In the genomic region with DNA sequence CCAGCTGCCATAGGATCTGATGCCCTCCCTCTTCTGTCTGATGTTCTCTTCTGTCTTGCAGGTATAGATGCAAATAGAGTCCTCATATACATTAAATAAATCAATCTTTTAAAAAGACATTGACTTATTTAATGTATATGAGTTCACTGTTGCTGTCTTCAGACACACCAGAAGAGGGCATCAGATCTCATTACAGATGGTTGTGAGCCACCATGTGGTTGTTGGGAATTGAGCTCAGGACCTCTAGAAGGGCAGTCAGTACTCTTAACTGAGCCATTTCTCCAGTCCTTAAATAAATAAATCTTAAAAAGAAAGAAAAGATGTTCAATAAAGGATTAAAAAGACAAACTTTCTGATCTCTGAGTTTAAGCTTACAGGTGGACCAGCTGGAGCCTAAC, we compare ENCODE assay signal across 8 mouse cellular contexts. TPM values are rescaled to one million over a fixed set of nuclear protein-coding genes. Genes with fewer than 3 reads are reported as not detected.
DNase-seq lines count a peak whose midpoint lies in the region; ATAC-seq and TF ChIP-seq lines count a peak whose summit lies in the region.

No protein-coding gene starts in this region.

- peaks cover 4% of the 10 kb centered on the region; the same call in 1 of the 2 replicates for H3K36me3 ChIP-seq in kidney, adult 2 months (ENCODE audit: control insufficient read depth, insufficient read depth, low read length)
- peaks cover 40% of the 10 kb centered on the region for H3K36me3 ChIP-seq in hindbrain, postnatal 0 days (ENCODE audit: insufficient read depth, low read length)
- H3K36me3 ChIP-seq in midbrain, embryonic 16.5 days (ENCODE audit: control insufficient read depth, insufficient read depth, low read length) = peaks cover 46% of the 10 kb centered on the region

- H3K27me3 ChIP-seq in kidney, adult 2 months (replicated peaks; ENCODE audit: control insufficient read depth, insufficient read depth, low read length) = no peaks in the 10 kb centered on the region
- no peaks in the 10 kb centered on the region for H3K27me3 ChIP-seq in hindbrain, postnatal 0 days (ENCODE audit: insufficient read depth, low read length)
- H3K27me3 ChIP-seq in midbrain, embryonic 16.5 days (ENCODE audit: control insufficient read depth, insufficient read depth, low read depth, low read length) = no peaks in the 10 kb centered on the region

- H3K4me1 ChIP-seq in kidney, adult 2 months (ENCODE audit: control insufficient read depth, insufficient read depth, low read length) = peaks cover 6% of the 10 kb centered on the region; the same call in 1 of the 2 replicates
- H3K4me1 ChIP-seq in brown adipose tissue, adult 24 weeks (ENCODE audit: control insufficient read depth, insufficient read depth, insufficient read length, low read length) = peaks cover 15% of the 10 kb centered on the region
- H3K4me1 ChIP-seq in hindbrain, postnatal 0 days (ENCODE audit: insufficient read depth, low read length) = peaks cover 9% of the 10 kb centered on the region; the same call in 1 of the 2 replicates
- peaks cover 26% of the 10 kb centered on the region for H3K4me1 ChIP-seq in midbrain, embryonic 16.5 days (ENCODE audit: control insufficient read depth, insufficient read depth, low read length)

- peak overlapping the region; percentile 66 for H3K4me2 ChIP-seq in hindbrain, postnatal 0 days (ENCODE audit: low read depth, low read length)
- peak overlapping the region; percentile 78 for H3K4me2 ChIP-seq in midbrain, embryonic 16.5 days (ENCODE audit: low read length)

- no peak for DNase-seq in kidney, adult 2 months
- no peak for DNase-seq in kidney, adult 9 months
- DNase-seq in hindbrain, postnatal 0 days (ENCODE audit: low spot score) = no peak
- DNase-seq in urinary bladder, adult 2 months (ENCODE audit: low spot score) = no peak
- DNase-seq in cerebellum, adult 18-20 months = no peak

- peak overlapping the region; percentile 84; the same call in 1 of the 2 replicates for H3K9ac ChIP-seq in hindbrain, postnatal 0 days (replicated peaks; ENCODE audit: low read length)
- peak overlapping the region; percentile 90 for H3K9ac ChIP-seq in midbrain, embryonic 16.5 days (ENCODE audit: low read depth, low read length)

- H3K4me3 ChIP-seq in kidney, adult 2 months (ENCODE audit: insufficient read depth, low read depth, low read length) = peak overlapping the region; percentile 82
- peak overlapping the region; percentile 86 for H3K4me3 ChIP-seq in brown adipose tissue, adult 24 weeks (ENCODE audit: insufficient read depth, low read depth, low read length)
- peak overlapping the region; percentile 86 for H3K4me3 ChIP-seq in hindbrain, postnatal 0 days (ENCODE audit: low read length)
- peak overlapping the region; percentile 84 for H3K4me3 ChIP-seq in midbrain, embryonic 16.5 days (ENCODE audit: low read depth, low read length)

- no peaks in the 10 kb centered on the region for H3K9me3 ChIP-seq in hindbrain, postnatal 0 days (ENCODE audit: low read length)
- no peaks in the 10 kb centered on the region for H3K9me3 ChIP-seq in midbrain, embryonic 16.5 days (replicated peaks; ENCODE audit: control insufficient read depth, low read length, poor library complexity, severe bottlenecking)

- no peak for ATAC-seq in hindbrain, postnatal 0 days
- no peak for ATAC-seq in midbrain, embryonic 16.5 days
- ATAC-seq in activated CD4-positive, CD25-positive, alpha-beta regulatory T cell, adult 4 months = no peak

- TF ChIP-seq CTCF in kidney, adult 2 months (conservative IDR thresholded peaks at IDR 0.05; ENCODE audit: insufficient read depth, insufficient read length, low read depth, low read length) = no peak
- TF ChIP-seq CTCF in hindbrain, postnatal 0 days (IDR thresholded peaks at IDR 0.05; ENCODE audit: low read depth) = peak; percentile 35

- peak overlapping the region; percentile 77 for H3K27ac ChIP-seq in kidney, adult 2 months (ENCODE audit: insufficient read depth, low read depth, low read length)
- H3K27ac ChIP-seq in brown adipose tissue, adult 24 weeks (replicated peaks; ENCODE audit: low read depth, low read length) = no peak overlapping the region
- H3K27ac ChIP-seq in hindbrain, postnatal 0 days = peak overlapping the region; percentile 95; the same call in 1 of the 2 replicates
- H3K27ac ChIP-seq in midbrain, embryonic 16.5 days (ENCODE audit: low read length) = peak overlapping the region; percentile 93; the same call in 1 of the 2 replicates

- TF ChIP-seq POLR2A in kidney, adult 2 months (IDR thresholded peaks at IDR 0.05; ENCODE audit: low read depth, low read length) = no peak

RNA-seq across cellular contexts. Expression of gene Med22, which starts 1.1 kb away (rescaled TPM):
- polyA plus RNA-seq in kidney, adult 2 months (2012; rRNA removed) = 39.5 and 42.6 TPM in 2 replicates
- polyA plus RNA-seq in brown adipose tissue, adult 24 weeks (2012; ENCODE audit: insufficient read depth, insufficient read length, missing spikeins) = 9.5 and 10.0 TPM in 2 replicates
- total RNA-seq in hindbrain, postnatal 0 days (2014; rRNA removed) = 116 and 122 TPM in 2 replicates
- 125 and 141 TPM in 2 replicates for polyA plus RNA-seq in hindbrain, postnatal 0 days (2015; fragmentation: Nextera tagmentation; extraction: Ambion mirVana)
- polyA plus RNA-seq in midbrain, embryonic 16.5 days (2015; fragmentation: Nextera tagmentation; extraction: Ambion mirVana) = 134 and 137 TPM in 2 replicates
- polyA plus RNA-seq in urinary bladder, adult 2 months (2012; rRNA removed) = 28.6 and 32.5 TPM in 2 replicates
- polyA plus RNA-seq in activated CD4-positive, CD25-positive, alpha-beta regulatory T cell, adult 4 months (2017; shearing (Covaris generic)) = 10 to 100 TPM; 10.3 to 11.3 TPM

RNA-seq across cellular contexts. Expression of gene Rpl7a, which starts 1.2 kb away (rescaled TPM):
- 805 and 948 TPM in 2 replicates for polyA plus RNA-seq in kidney, adult 2 months (2012; rRNA removed)
- polyA plus RNA-seq in brown adipose tissue, adult 24 weeks (2012; ENCODE audit: insufficient read depth, insufficient read length, missing spikeins) = 183 and 194 TPM in 2 replicates
- 863 and 1,008 TPM in 2 replicates for total RNA-seq in hindbrain, postnatal 0 days (2014; rRNA removed)
- 446 and 467 TPM in 2 replicates for polyA plus RNA-seq in hindbrain, postnatal 0 days (2015; fragmentation: Nextera tagmentation; extraction: Ambion mirVana)
- 376 and 399 TPM in 2 replicates for polyA plus RNA-seq in midbrain, embryonic 16.5 days (2015; fragmentation: Nextera tagmentation; extraction: Ambion mirVana)
- polyA plus RNA-seq in urinary bladder, adult 2 months (2012; rRNA removed) = 1,359 and 1,515 TPM in 2 replicates
- polyA plus RNA-seq in activated CD4-positive, CD25-positive, alpha-beta regulatory T cell, adult 4 months (2017; shearing (Covaris generic)) = 1,000 to 10,000 TPM in 1 of 2 experiments, 100 to 1,000 TPM in 1; 720 to 1,212 TPM

RNA-seq across cellular contexts. Expression of gene Surf6, which starts 6.7 kb away (rescaled TPM):
- 6.4 and 7.0 TPM in 2 replicates for polyA plus RNA-seq in kidney, adult 2 months (2012; rRNA removed)
- 7.0 and 8.8 TPM in 2 replicates for polyA plus RNA-seq in brown adipose tissue, adult 24 weeks (2012; ENCODE audit: insufficient read depth, insufficient read length, missing spikeins)
- 13.9 and 16.5 TPM in 2 replicates for total RNA-seq in hindbrain, postnatal 0 days (2014; rRNA removed)
- polyA plus RNA-seq in hindbrain, postnatal 0 days (2015; fragmentation: Nextera tagmentation; extraction: Ambion mirVana) = 20.5 and 22.3 TPM in 2 replicates
- 30.7 and 32.6 TPM in 2 replicates for polyA plus RNA-seq in midbrain, embryonic 16.5 days (2015; fragmentation: Nextera tagmentation; extraction: Ambion mirVana)
- polyA plus RNA-seq in urinary bladder, adult 2 months (2012; rRNA removed) = 15.7 and 16.3 TPM in 2 replicates
- 10 to 100 TPM; 17.5 to 25.5 TPM for polyA plus RNA-seq in activated CD4-positive, CD25-positive, alpha-beta regulatory T cell, adult 4 months (2017; shearing (Covaris generic))

RNA-seq across cellular contexts. Expression of gene Surf2, which starts 6.8 kb away (rescaled TPM):
- 30.0 and 31.4 TPM in 2 replicates for polyA plus RNA-seq in kidney, adult 2 months (2012; rRNA removed)
- polyA plus RNA-seq in brown adipose tissue, adult 24 weeks (2012; ENCODE audit: insufficient read depth, insufficient read length, missing spikeins) = 25.6 and 26.8 TPM in 2 replicates
- total RNA-seq in hindbrain, postnatal 0 days (2014; rRNA removed) = 16.3 and 24.4 TPM in 2 replicates
- polyA plus RNA-seq in hindbrain, postnatal 0 days (2015; fragmentation: Nextera tagmentation; extraction: Ambion mirVana) = 50.4 and 54.6 TPM in 2 replicates
- polyA plus RNA-seq in midbrain, embryonic 16.5 days (2015; fragmentation: Nextera tagmentation; extraction: Ambion mirVana) = 58.6 and 59.2 TPM in 2 replicates
- polyA plus RNA-seq in urinary bladder, adult 2 months (2012; rRNA removed) = 43.1 and 48.2 TPM in 2 replicates
- polyA plus RNA-seq in activated CD4-positive, CD25-positive, alpha-beta regulatory T cell, adult 4 months (2017; shearing (Covaris generic)) = 10 to 100 TPM; 41.8 to 46.6 TPM

RNA-seq across cellular contexts. Expression of gene Surf1, which starts 6.9 kb away (rescaled TPM):
- 61.0 and 85.2 TPM in 2 replicates for polyA plus RNA-seq in kidney, adult 2 months (2012; rRNA removed)
- 90.6 and 112 TPM in 2 replicates for polyA plus RNA-seq in brown adipose tissue, adult 24 weeks (2012; ENCODE audit: insufficient read depth, insufficient read length, missing spikeins)
- total RNA-seq in hindbrain, postnatal 0 days (2014; rRNA removed) = 63.1 and 63.4 TPM in 2 replicates
- polyA plus RNA-seq in hindbrain, postnatal 0 days (2015; fragmentation: Nextera tagmentation; extraction: Ambion mirVana) = 112 and 117 TPM in 2 replicates
- polyA plus RNA-seq in midbrain, embryonic 16.5 days (2015; fragmentation: Nextera tagmentation; extraction: Ambion mirVana) = 90.1 and 97.5 TPM in 2 replicates
- polyA plus RNA-seq in urinary bladder, adult 2 months (2012; rRNA removed) = 92.5 and 103 TPM in 2 replicates
- 100 to 1,000 TPM; 115 to 121 TPM for polyA plus RNA-seq in activated CD4-positive, CD25-positive, alpha-beta regulatory T cell, adult 4 months (2017; shearing (Covaris generic))
